Mouse (Mus musculus) intestine, embryonic 16.5 days (tissue): ENCODE results near the gene Ccdc124. TPM values are rescaled to one million over a fixed set of nuclear protein-coding genes. Genes with fewer than 3 reads are reported as not detected.
A peak's percentile ranks its signal among the peaks of the same experiment; 100 is the strongest.

ENCODE experiments used
- ATAC-seq: fragments of 200-750 bp; cut with Nextera tagmentation; 2 replicates; pipeline ENCODE4 v1.8.0; 2017; ENCODE audit warnings: moderate TSS enrichment, moderate library complexity
- H3K27ac ChIP-seq: fragments of 300-500 bp; sonication (generic); 2 replicates; pipeline ENCODE4 v1.5.1; 2014; ENCODE audit warnings: mild to moderate bottlenecking, low read length
- H3K27me3 ChIP-seq: fragments of 300-500 bp; sonication (generic); replicated peaks from 2 replicates; pipeline ENCODE4 v1.6.1; 2014; ENCODE audit warnings: low read length, control low read depth, mixed read lengths; ENCODE audit not compliant: control insufficient read depth, insufficient read depth
- H3K36me3 ChIP-seq: fragments of 300-500 bp; sonication (generic); 2 replicates; pipeline ENCODE4 v1.6.1; 2014; ENCODE audit warnings: low read length, control low read depth; ENCODE audit not compliant: control insufficient read depth, insufficient read depth
- H3K4me1 ChIP-seq: fragments of 300-500 bp; sonication (generic); 2 replicates; pipeline ENCODE4 v1.6.1; 2014; ENCODE audit warnings: low read length, control low read depth, mixed read lengths; ENCODE audit not compliant: control insufficient read depth, insufficient read depth
- H3K4me2 ChIP-seq: fragments of 300-500 bp; sonication (generic); 2 replicates; pipeline ENCODE4 v1.6.1; 2014; ENCODE audit warnings: low read depth, low read length, control low read depth
- H3K4me3 ChIP-seq: fragments of 300-500 bp; sonication (generic); 2 replicates; pipeline ENCODE4 v1.5.1; 2014; ENCODE audit warnings: mild to moderate bottlenecking, low read length
- H3K9ac ChIP-seq: fragments of 300-500 bp; sonication (generic); 2 replicates; pipeline ENCODE4 v1.6.1; 2014; ENCODE audit warnings: low read depth, low read length
- H3K9me3 ChIP-seq: fragments of 300-500 bp; sonication (generic); 2 replicates; pipeline ENCODE4 v1.6.1; 2016; ENCODE audit warnings: low read length, control low read depth; ENCODE audit not compliant: control insufficient read depth
- WGBS: fragments of 180-500 bp; shearing (Covaris S2); extraction: QIAGEN DNeasy Blood & Tissue Kit; methylation state at CpG from one replicate; pipeline ENCODE4 v1.1.7; 2014; 5-methylcytosine and 5-hydroxymethylcytosine counted together
- polyA plus RNA-seq: library from polyadenylated mRNA; unstranded; fragments of >200 nt; fragmentation: Nextera tagmentation; extraction: Ambion mirVana; gene quantifications from 2 replicates; pipeline ENCODE4 v1.2.1, GENCODE M21; 2015

Ccdc124 gene
- polyA plus RNA-seq, 1 experiment from 2014 or later = 90.1 TPM

GRCm38 (mm10) chr8:70874441-70874840 is 706 bp upstream of the Ccdc124 start:
- Histone ChIP-seq H3K4me3 (no peak overlapping the region), H3K36me3 (no peaks in the 10 kb centered on the region), H3K27ac (no peak overlapping the region), H3K9me3 (no peaks in the 10 kb centered on the region), H3K27me3 (no peaks in the 10 kb centered on the region), H3K4me2 (no peak overlapping the region), H3K4me1 (no peaks in the 10 kb centered on the region), H3K9ac (no peak overlapping the region)
- WGBS = 95% methylated on average over 13 of the region's 13 CpGs
- no peak for ATAC-seq

GRCm38 (mm10) chr8:70872643-70873363 is 932 bp downstream of the Ccdc124 start:
- peak; percentile 1; the same call in 1 of the 2 replicates for ATAC-seq
- H3K9ac ChIP-seq = peak overlapping the region; percentile 84
- H3K4me2 ChIP-seq = peak overlapping the region; percentile 89

GRCm38 (mm10) chr8:70871195-70871807 is 2.4 kb downstream of the Ccdc124 start:
- Histone ChIP-seq H3K4me2 (no peak overlapping the region), H3K27me3 (no peaks in the 10 kb centered on the region), H3K27ac (no peak overlapping the region), H3K36me3 (no peaks in the 10 kb centered on the region), H3K9me3 (no peaks in the 10 kb centered on the region), H3K4me3 (no peak overlapping the region), H3K4me1 (peaks cover 18% of the 10 kb centered on the region), H3K9ac (no peak overlapping the region)
- no peak for ATAC-seq
- WGBS = 85% methylated on average over 5 of the region's 5 CpGs

More at GRCm38 (mm10) chr8:70872643-70873363, 932 bp downstream of the Ccdc124 start:
- peak overlapping the region; percentile 92 for H3K4me3 ChIP-seq
- no peaks in the 10 kb centered on the region for H3K36me3 ChIP-seq
- WGBS = 4% methylated on average over 31 of the region's 31 CpGs
- peaks cover 15% of the 10 kb centered on the region for H3K4me1 ChIP-seq
- H3K9me3 ChIP-seq = no peaks in the 10 kb centered on the region
- H3K27me3 ChIP-seq = no peaks in the 10 kb centered on the region
- H3K27ac ChIP-seq = peak overlapping the region; percentile 68

- H3K4me2 ChIP-seq = no peak overlapping the region
- WGBS = 52% methylated on average over 16 of the region's 16 CpGs
These were observed 4.1 kb downstream of the Ccdc124 start for GRCm38 (mm10) chr8:70869601-70870041.

GRCm38 (mm10) chr8:70869199-70869571 is 4.5 kb downstream of the Ccdc124 start:
- ATAC-seq = no peak
- H3K4me1 ChIP-seq = peaks cover 30% of the 10 kb centered on the region
- 42% methylated on average over 5 of the region's 5 CpGs for WGBS
- H3K4me2 ChIP-seq = peak overlapping the region; percentile 45; the same call in 1 of the 2 replicates
- H3K27me3 ChIP-seq = 0 out of 2 replicates have a peak, but pooled peaks cover 4% of the 10 kb centered on the region
- H3K36me3 ChIP-seq = no peaks in the 10 kb centered on the region
- H3K27ac ChIP-seq = no peak overlapping the region
- H3K9ac ChIP-seq = peak overlapping the region; percentile 43
- H3K4me3 ChIP-seq = no peak overlapping the region; the same call in 1 of the 2 replicates
- H3K9me3 ChIP-seq = no peaks in the 10 kb centered on the region

More at GRCm38 (mm10) chr8:70869601-70870041, 4.1 kb downstream of the Ccdc124 start:
- Histone ChIP-seq H3K27ac (no peak overlapping the region), H3K9ac (0 out of 2 replicates have a peak overlapping the region, but pooled peaks have one; percentile 43), H3K4me1 (peaks cover 26% of the 10 kb centered on the region), H3K36me3 (no peaks in the 10 kb centered on the region), H3K27me3 (0 out of 2 replicates have a peak, but pooled peaks cover 1% of the 10 kb centered on the region), H3K4me3 (no peak overlapping the region), H3K9me3 (no peaks in the 10 kb centered on the region)
- ATAC-seq = 0 out of 2 replicates have a peak, but pooled peaks have one; percentile 9

- H3K4me2 ChIP-seq = peak overlapping the region; percentile 45
- WGBS = 19% methylated on average over 40 of the region's 40 CpGs
- no peaks in the 10 kb centered on the region for H3K36me3 ChIP-seq
- peak overlapping the region; percentile 7; the same call in 1 of the 2 replicates for H3K27ac ChIP-seq
- H3K4me3 ChIP-seq = peak overlapping the region; percentile 28
- peaks cover 6% of the 10 kb centered on the region; the same call in 1 of the 2 replicates for H3K27me3 ChIP-seq
- no peaks in the 10 kb centered on the region for H3K9me3 ChIP-seq
- peak overlapping the region; percentile 43 for H3K9ac ChIP-seq
- ATAC-seq = no peak
- peaks cover 32% of the 10 kb centered on the region for H3K4me1 ChIP-seq
These were observed 5.1 kb downstream of the Ccdc124 start for GRCm38 (mm10) chr8:70868559-70869198.

- ATAC-seq = no peak
- no peak overlapping the region for H3K9ac ChIP-seq
- H3K4me1 ChIP-seq = peaks cover 46% of the 10 kb centered on the region
- H3K9me3 ChIP-seq = no peaks in the 10 kb centered on the region
- no peaks in the 10 kb centered on the region for H3K36me3 ChIP-seq
- 84% methylated on average over 7 of the region's 7 CpGs for WGBS
- H3K27ac ChIP-seq = no peak overlapping the region
- no peak overlapping the region for H3K4me3 ChIP-seq
- peaks cover 24% of the 10 kb centered on the region for H3K27me3 ChIP-seq
- H3K4me2 ChIP-seq = no peak overlapping the region
These were observed 7.2 kb downstream of the Ccdc124 start for GRCm38 (mm10) chr8:70866566-70866965.

- H3K27ac ChIP-seq = peak overlapping the region; percentile 38; the same call in 1 of the 2 replicates
- H3K27me3 ChIP-seq = peaks cover 24% of the 10 kb centered on the region
- ATAC-seq = peak; percentile 9
- no peaks in the 10 kb centered on the region for H3K9me3 ChIP-seq
- H3K4me1 ChIP-seq = peaks cover 46% of the 10 kb centered on the region
- H3K36me3 ChIP-seq = no peaks in the 10 kb centered on the region
- H3K4me2 ChIP-seq = peak overlapping the region; percentile 53
- H3K4me3 ChIP-seq = peak overlapping the region; percentile 53
- H3K9ac ChIP-seq = peak overlapping the region; percentile 51
- WGBS = 6% methylated on average over 12 of the region's 12 CpGs
These were observed 7.7 kb downstream of the Ccdc124 start for GRCm38 (mm10) chr8:70866001-70866520.
